Comparison of ENCODE assay signal across 8 mouse cellular contexts in the genomic region with DNA sequence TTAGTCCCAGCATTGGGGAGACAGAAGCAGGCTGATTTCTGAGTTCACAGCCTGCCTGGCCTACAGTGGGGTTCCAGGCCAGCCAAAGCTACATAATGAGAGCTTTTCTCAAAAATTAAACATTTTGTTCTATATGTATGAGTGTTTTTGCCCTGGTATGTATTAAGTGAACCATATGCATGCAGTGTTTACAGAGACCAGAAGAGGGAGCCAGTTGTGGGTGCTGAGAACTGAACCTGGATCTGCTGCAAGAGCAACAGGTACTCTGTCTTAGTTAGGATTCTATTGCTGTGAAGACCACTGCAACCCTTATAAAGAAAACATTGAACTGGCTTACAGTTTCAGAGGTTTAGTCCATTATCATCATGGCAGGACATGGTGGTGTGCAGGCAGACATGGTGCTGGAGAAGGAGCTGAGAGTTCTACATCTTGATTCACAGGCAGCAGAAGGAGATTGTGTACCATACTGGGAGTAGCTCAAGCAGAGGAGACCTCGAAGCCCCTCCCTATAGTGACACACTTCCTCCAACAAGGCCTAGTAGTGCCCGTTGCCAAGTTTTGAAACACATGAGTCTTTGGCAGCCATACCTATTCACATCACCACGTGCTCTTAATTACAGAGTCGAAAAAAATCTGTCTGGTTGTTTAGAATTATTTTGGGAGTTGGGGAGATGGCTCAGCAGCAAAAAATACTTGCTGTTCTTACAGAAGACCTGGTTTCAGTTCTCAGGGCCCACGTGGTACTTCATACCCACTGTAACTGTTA. TPM values are rescaled to one million over a fixed set of nuclear protein-coding genes. Genes with fewer than 3 reads are reported as not detected.
DNase-seq lines count a peak whose midpoint lies in the region; ATAC-seq lines count a peak whose summit lies in the region.

No protein-coding gene starts in this region.

- H3K4me2 ChIP-seq in heart, embryonic 11.5 days = no peak overlapping the region
- no peak overlapping the region for H3K4me2 ChIP-seq in neural tube, embryonic 15.5 days

- no peaks in the 10 kb centered on the region for H3K9me3 ChIP-seq in heart, embryonic 11.5 days (replicated peaks; ENCODE audit: control insufficient read depth, low read length)
- H3K9me3 ChIP-seq in neural tube, embryonic 15.5 days (replicated peaks) = no peaks in the 10 kb centered on the region

- H3K4me1 ChIP-seq in heart, embryonic 11.5 days (ENCODE audit: control insufficient read depth, insufficient read depth, low read length) = no peaks in the 10 kb centered on the region
- peaks cover 14% of the 10 kb centered on the region for H3K4me1 ChIP-seq in neural tube, embryonic 15.5 days

- peaks cover 12% of the 10 kb centered on the region for H3K27me3 ChIP-seq in heart, embryonic 11.5 days (ENCODE audit: control insufficient read depth, insufficient read depth, low read length)
- peaks cover 9% of the 10 kb centered on the region for H3K27me3 ChIP-seq in neural tube, embryonic 15.5 days (replicated peaks)

- 72% methylated on average over 5 of the region's 5 CpGs for WGBS in heart, embryonic 11.5 days (ENCODE audit: insufficient replicate concordance)
- 77% methylated on average over 5 of the region's 5 CpGs for WGBS in neural tube, embryonic 15.5 days

- no peak for ATAC-seq in heart, embryonic 11.5 days (replicated peaks; ENCODE audit: insufficient number of reproducible peaks, low FRiP score, low TSS enrichment)
- no peak for ATAC-seq in neural tube, embryonic 15.5 days (ENCODE audit: low FRiP score)

- no peak overlapping the region for H3K4me3 ChIP-seq in heart, embryonic 11.5 days (ENCODE audit: low read depth, low read length)
- H3K4me3 ChIP-seq in neural tube, embryonic 15.5 days (replicated peaks) = no peak overlapping the region

- no peak overlapping the region for H3K27ac ChIP-seq in heart, embryonic 11.5 days (ENCODE audit: low read depth, low read length)
- H3K27ac ChIP-seq in neural tube, embryonic 15.5 days (replicated peaks) = no peak overlapping the region

- no peaks in the 10 kb centered on the region for H3K36me3 ChIP-seq in heart, embryonic 11.5 days (ENCODE audit: control insufficient read depth, insufficient read depth, low read length)
- no peaks in the 10 kb centered on the region for H3K36me3 ChIP-seq in neural tube, embryonic 15.5 days

- H3K9ac ChIP-seq in heart, embryonic 11.5 days (ENCODE audit: low read depth, low read length) = no peak overlapping the region
- no peak overlapping the region for H3K9ac ChIP-seq in neural tube, embryonic 15.5 days (replicated peaks)

- peak; percentile 79 for DNase-seq in heart, adult 11 months
- peak; percentile 25 for DNase-seq in lung, postnatal 10 days
- DNase-seq in lung, postnatal 25 days (ENCODE audit: low spot score) = no peak
- DNase-seq in brain, adult 2 months (ENCODE audit: low read depth, low spot score) = peak; percentile 46
- peak; percentile 72 for DNase-seq in naive thymus-derived CD4-positive, alpha-beta T cell, adult 2 months (ENCODE audit: low read depth)
- no peak for DNase-seq in adrenal gland, adult 8-10 months

RNA-seq across cellular contexts. Expression of gene Eif3c, which starts 28.2 kb away (rescaled TPM):
- polyA plus RNA-seq in heart, embryonic 11.5 days (2014; fragmentation: Nextera tagmentation; extraction: Ambion mirVana) = 129 and 133 TPM in 2 replicates
- 178 and 194 TPM in 2 replicates for polyA plus RNA-seq in neural tube, embryonic 15.5 days (2015; fragmentation: Nextera tagmentation; extraction: Ambion mirVana)
- 100 to 1,000 TPM; 206 to 258 (median 232) TPM for total RNA-seq in adrenal gland, adult 8-10 months (2022)

RNA-seq across cellular contexts. Expression of gene Atxn2l, which starts 34.8 kb away (rescaled TPM):
- 38.2 and 39.9 TPM in 2 replicates for polyA plus RNA-seq in heart, embryonic 11.5 days (2014; fragmentation: Nextera tagmentation; extraction: Ambion mirVana)
- 66.0 and 69.5 TPM in 2 replicates for polyA plus RNA-seq in neural tube, embryonic 15.5 days (2015; fragmentation: Nextera tagmentation; extraction: Ambion mirVana)
- 100 to 1,000 TPM in 2 of 4 experiments, 10 to 100 TPM in 2; 83.3 to 141 (median 110) TPM for total RNA-seq in adrenal gland, adult 8-10 months (2022)

RNA-seq across cellular contexts. Expression of gene Apobr, which starts 46.7 kb away (rescaled TPM):
- 0.13 and 0.31 TPM in 2 replicates for polyA plus RNA-seq in heart, embryonic 11.5 days (2014; fragmentation: Nextera tagmentation; extraction: Ambion mirVana)
- polyA plus RNA-seq in neural tube, embryonic 15.5 days (2015; fragmentation: Nextera tagmentation; extraction: Ambion mirVana) = 0.22 and 1.3 TPM in 2 replicates
- total RNA-seq in adrenal gland, adult 8-10 months (2022) = 1 to 10 TPM; 1.4 to 4.3 (median 3.3) TPM

RNA-seq across cellular contexts. Expression of gene Cln3, which starts 47.6 kb away (rescaled TPM):
- 16.3 and 19.7 TPM in 2 replicates for polyA plus RNA-seq in heart, embryonic 11.5 days (2014; fragmentation: Nextera tagmentation; extraction: Ambion mirVana)
- 32.6 and 32.7 TPM in 2 replicates for polyA plus RNA-seq in neural tube, embryonic 15.5 days (2015; fragmentation: Nextera tagmentation; extraction: Ambion mirVana)
- 10 to 100 TPM; 25.6 to 55.5 (median 39.8) TPM for total RNA-seq in adrenal gland, adult 8-10 months (2022)

RNA-seq across cellular contexts. Expression of gene Tufm, which starts 50.8 kb away (rescaled TPM):
- 167 and 187 TPM in 2 replicates for polyA plus RNA-seq in heart, embryonic 11.5 days (2014; fragmentation: Nextera tagmentation; extraction: Ambion mirVana)
- polyA plus RNA-seq in neural tube, embryonic 15.5 days (2015; fragmentation: Nextera tagmentation; extraction: Ambion mirVana) = 139 and 147 TPM in 2 replicates
- 100 to 1,000 TPM; 205 to 255 (median 223) TPM for total RNA-seq in adrenal gland, adult 8-10 months (2022)

Comparison
In these comparisons a context has a peak if more than half of its experiments do, and no peak if none do; other contexts are left out.
1. DNase-seq: peak in heart, adult 11 months (single experiment), lung, postnatal 10 days (single experiment), brain, adult 2 months (single experiment) and naive thymus-derived CD4-positive, alpha-beta T cell, adult 2 months (single experiment); none in lung, postnatal 25 days (single experiment) and adrenal gland, adult 8-10 months (single experiment).